Comparison of ENCODE assay signal across 28 mouse cellular contexts in genomic region chr16:6906001-6906400, GRCm38 (mm10).
DNase-seq lines count a peak whose midpoint lies in the region; ATAC-seq and TF ChIP-seq lines count a peak whose summit lies in the region.
"Had no signal": no experiment of that assay in that cellular context is flagged by ENCODE, and none has a peak within 500 bp of the region (broad histone marks: within the 10 kb centered on the region; RNA-seq: fewer than 3 reads in every experiment).

No protein-coding gene starts in this region.

- no peaks in the 10 kb centered on the region for H3K4me1 ChIP-seq in forebrain, postnatal 0 days (ENCODE audit: insufficient read depth)
- H3K4me1 ChIP-seq in forebrain, embryonic 11.5 days (replicated peaks; ENCODE audit: control insufficient read depth, insufficient read depth, low read length), result no peaks in the 10 kb centered on the region
- peaks cover 25% of the 10 kb centered on the region for H3K4me1 ChIP-seq in cerebellum, adult 2 months (ENCODE audit: control insufficient read depth, insufficient read depth, low read length)
- H3K4me1 ChIP-seq: embryonic facial prominence, embryonic 13.5 days; lung, embryonic 15.5 days had no signal

- no peak for TF ChIP-seq CTCF in forebrain, postnatal 0 days (IDR thresholded peaks at IDR 0.05; ENCODE audit: low read depth)
- TF ChIP-seq CTCF in cerebellum, adult 2 months (IDR thresholded peaks at IDR 0.05; ENCODE audit: borderline replicate concordance, insufficient read depth, low read depth, low read length), result no peak

- no peak for TF ChIP-seq POLR2A in cerebellum, adult 2 months (IDR thresholded peaks at IDR 0.05; ENCODE audit: borderline replicate concordance, insufficient read depth, low read length)

- H3K4me3 ChIP-seq in forebrain, postnatal 0 days (ENCODE audit: low read depth, low read length), result no peak overlapping the region
- H3K4me3 ChIP-seq in forebrain, embryonic 11.5 days (ENCODE audit: low read depth, low read length), result no peak overlapping the region
- no peak overlapping the region for H3K4me3 ChIP-seq in cerebellum, adult 2 months (replicated peaks; ENCODE audit: insufficient read depth, low read depth, low read length)
- H3K4me3 ChIP-seq: embryonic facial prominence, embryonic 13.5 days; erythroblast, embryonic 14.5 days; forebrain, embryonic 13.5 days; heart, embryonic 12.5 days; left cerebral cortex, adult 2 months; lung, embryonic 15.5 days; myocyte; neural tube, embryonic 13.5 days had no signal

- no peaks in the 10 kb centered on the region for H3K36me3 ChIP-seq in forebrain, postnatal 0 days (ENCODE audit: insufficient read depth)
- no peaks in the 10 kb centered on the region for H3K36me3 ChIP-seq in forebrain, embryonic 11.5 days (ENCODE audit: control insufficient read depth, insufficient read depth, low read length)
- H3K36me3 ChIP-seq: embryonic facial prominence, embryonic 13.5 days; heart, embryonic 12.5 days; lung, embryonic 15.5 days; neural tube, embryonic 13.5 days had no signal

- intact Hi-C loops in gastrocnemius, postnatal 14 days (cut with DNase I; ENCODE audit: low total_unique reads), result no loop called here

- H3K27me3 ChIP-seq in forebrain, postnatal 0 days (ENCODE audit: insufficient read depth, low read length), result no peaks in the 10 kb centered on the region
- H3K27me3 ChIP-seq in forebrain, embryonic 11.5 days (ENCODE audit: control insufficient read depth, insufficient read depth, low read length), result no peaks in the 10 kb centered on the region
- H3K27me3 ChIP-seq in cerebellum, adult 2 months (ENCODE audit: control insufficient read depth, insufficient read depth, low read length), result no peaks in the 10 kb centered on the region
- H3K27me3 ChIP-seq: embryonic facial prominence, embryonic 13.5 days; forebrain, embryonic 13.5 days; heart, embryonic 12.5 days; lung, embryonic 15.5 days; neural tube, embryonic 13.5 days had no signal

- H3K9me3 ChIP-seq in forebrain, postnatal 0 days (ENCODE audit: low read length), result no peaks in the 10 kb centered on the region
- H3K9me3 ChIP-seq in forebrain, embryonic 11.5 days (ENCODE audit: control insufficient read depth, low read length), result no peaks in the 10 kb centered on the region
- H3K9me3 ChIP-seq: embryonic facial prominence, embryonic 13.5 days; forebrain, embryonic 13.5 days; heart, embryonic 12.5 days; lung, embryonic 15.5 days; neural tube, embryonic 13.5 days had no signal

- H3K27ac ChIP-seq in forebrain, postnatal 0 days (ENCODE audit: low read depth, low read length), result peak overlapping the region; percentile 40; the same call in 1 of the 2 replicates
- no peak overlapping the region for H3K27ac ChIP-seq in forebrain, embryonic 11.5 days (ENCODE audit: low read depth, low read length)
- H3K27ac ChIP-seq in cerebellum, adult 2 months (ENCODE audit: insufficient read depth, low read length), result no peak overlapping the region
- H3K27ac ChIP-seq: embryonic facial prominence, embryonic 13.5 days; forebrain, embryonic 13.5 days; hindbrain, postnatal 0 days; left cerebral cortex, adult 2 months; liver, embryonic 14.5 days; lung, embryonic 15.5 days; neural tube, embryonic 13.5 days had no signal

- ATAC-seq in forebrain, postnatal 0 days, result peak; percentile 47; the same call in 1 of the 2 replicates
- no peak for ATAC-seq in forebrain, embryonic 11.5 days (replicated peaks; ENCODE audit: low FRiP score)
- ATAC-seq: forebrain, embryonic 13.5 days; hindbrain, postnatal 0 days; intestine, embryonic 16.5 days; midbrain, embryonic 16.5 days had no signal

- H3K9ac ChIP-seq in forebrain, postnatal 0 days, result no peak overlapping the region
- no peak overlapping the region for H3K9ac ChIP-seq in forebrain, embryonic 11.5 days (ENCODE audit: low read length)
- H3K9ac ChIP-seq: embryonic facial prominence, embryonic 13.5 days; forebrain, embryonic 13.5 days; heart, embryonic 12.5 days; liver, embryonic 14.5 days; lung, embryonic 15.5 days; neural tube, embryonic 13.5 days had no signal

- H3K4me2 ChIP-seq in forebrain, postnatal 0 days (ENCODE audit: low read depth), result no peak overlapping the region
- H3K4me2 ChIP-seq in forebrain, embryonic 11.5 days (ENCODE audit: low read depth, low read length, severe bottlenecking), result no peak overlapping the region
- H3K4me2 ChIP-seq: embryonic facial prominence, embryonic 13.5 days; forebrain, embryonic 13.5 days; heart, embryonic 12.5 days; lung, embryonic 15.5 days; neural tube, embryonic 13.5 days had no signal

- WGBS in forebrain, postnatal 0 days, result 40% methylated on average over 2 of the region's 2 CpGs
- 68% methylated on average over 2 of the region's 2 CpGs for WGBS in forebrain, embryonic 11.5 days
- WGBS in cerebellum, adult 2 months, result 17% methylated on average over 2 of the region's 2 CpGs

- peak; percentile 38 for DNase-seq in forebrain, postnatal 0 days
- no peak for DNase-seq in forebrain, embryonic 11.5 days (ENCODE audit: low spot score)
- peak; percentile 24 for DNase-seq in cerebellum, adult 11 months
- peak; percentile 51 to 79 for DNase-seq in cerebellum, adult 2 months
- peak; percentile 53 to 59 for DNase-seq in cerebellum, postnatal 25 days
- no peak for DNase-seq in gastrocnemius, postnatal 14 days
- DNase-seq in kidney, postnatal 4 days, result no peak
- DNase-seq: embryo, embryonic 11 days; gastrocnemius, postnatal 25 days; heart, adult 18-20 months; heart, postnatal 10 days; kidney, postnatal 36 days; lung, postnatal 36 days; right cerebral cortex, adult 18-20 months; right cerebral cortex, postnatal 4 days; thymus, postnatal 14 days had no signal

Comparison
In these comparisons a context has a peak if more than half of its experiments do, and no peak if none do; other contexts are left out.
1. DNase-seq: peak in forebrain, postnatal 0 days (single experiment), cerebellum, adult 11 months (single experiment), cerebellum, adult 2 months (2 of 2) and cerebellum, postnatal 25 days (2 of 2); none in forebrain, embryonic 11.5 days (single experiment), gastrocnemius, postnatal 14 days (single experiment) and kidney, postnatal 4 days (0 of 2).